Mouse (Mus musculus): Measurements from ENCODE around the gene Grk6.

Gene Grk6

GRCm38 (mm10) chr13:55444937-55445315 is at the start of gene Grk6:
Gene Grk6 (plus strand): TSS chr13:55445072.
- DNase-seq: peak; percentile 99 to 100

GRCm38 (mm10) chr13:55398088-55398487 is 46.8 kb upstream of the Grk6 start, which contains the start of gene Slc34a1:
Gene Slc34a1 (plus strand): TSS chr13:55398187.
- no peak for DNase-seq

GRCm38 (mm10) chr13:55399300-55400038 is 45.4 kb upstream of the Grk6 start:
- DNase-seq: no peak

- no peak for DNase-seq
These were observed 44.9 kb upstream of the Grk6 start for GRCm38 (mm10) chr13:55400039-55400346.

- no peak for DNase-seq
These were observed 41.6 kb upstream of the Grk6 start for GRCm38 (mm10) chr13:55403266-55403665.

GRCm38 (mm10) chr13:55403935-55404852 is 40.7 kb upstream of the Grk6 start:
- no peak for DNase-seq

GRCm38 (mm10) chr13:55404853-55405782 is 39.8 kb upstream of the Grk6 start:
- DNase-seq: peak; percentile 92

- DNase-seq: no peak
These were observed 39.0 kb upstream of the Grk6 start for GRCm38 (mm10) chr13:55405783-55406390.

GRCm38 (mm10) chr13:55407341-55407740 is 37.5 kb upstream of the Grk6 start:
- no peak for DNase-seq

- DNase-seq: no peak
These were observed 36.2 kb upstream of the Grk6 start for GRCm38 (mm10) chr13:55408546-55409120.

GRCm38 (mm10) chr13:55411826-55412225 is 33.0 kb upstream of the Grk6 start:
- no peak for DNase-seq

GRCm38 (mm10) chr13:55412643-55413307 is 32.1 kb upstream of the Grk6 start:
- DNase-seq: peak; percentile 32 to 33

- no peak for DNase-seq
These were observed 31.5 kb upstream of the Grk6 start for GRCm38 (mm10) chr13:55413333-55413732.

GRCm38 (mm10) chr13:55414743-55415380 is 30.0 kb upstream of the Grk6 start, which contains the start of gene Pfn3:
Gene Pfn3 (minus strand): TSS chr13:55415232.
- DNase-seq: peak; percentile 68 to 71

GRCm38 (mm10) chr13:55418004-55418403 is 26.9 kb upstream of the Grk6 start:
- DNase-seq: peak; percentile 94 to 96

- no peak for DNase-seq
These were observed 25.7 kb upstream of the Grk6 start for GRCm38 (mm10) chr13:55419142-55419541.

GRCm38 (mm10) chr13:55420018-55420932 is 24.6 kb upstream of the Grk6 start:
- no peak for DNase-seq

- peak; percentile 84 for DNase-seq
These were observed 23.7 kb upstream of the Grk6 start for GRCm38 (mm10) chr13:55420933-55421800.

- no peak for DNase-seq
These were observed 18.3 kb upstream of the Grk6 start, which contains the start of gene F12 for GRCm38 (mm10) chr13:55426613-55427012. Gene F12 (minus strand): TSS chr13:55426793.
